Mouse (Mus musculus): ENCODE results near the gene Acvr1b.

DNA sequence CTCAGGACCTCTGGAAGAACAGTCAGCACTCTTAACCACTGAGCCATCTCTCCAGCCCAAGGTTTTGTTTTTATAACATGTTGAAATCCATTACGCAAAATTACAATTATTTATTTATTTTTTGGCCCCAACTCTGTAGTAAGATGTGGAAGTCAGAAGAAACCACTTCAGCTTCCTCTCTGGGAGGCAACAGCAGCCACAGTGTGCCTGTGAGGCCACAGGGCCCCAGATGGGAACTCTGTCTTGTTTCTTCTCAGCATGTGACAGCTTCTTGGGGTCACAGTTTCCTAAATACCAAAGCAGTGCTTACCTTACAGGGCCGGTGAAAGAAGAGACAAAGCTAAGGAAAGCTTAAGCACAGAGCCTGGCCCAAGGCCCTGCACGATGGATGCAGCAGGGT lies 70.1 kb downstream of the Acvr1b start:
- TF ChIP-seq GATA1 (IDR thresholded peaks at IDR 0.05; ENCODE audit: borderline replicate concordance, low read length) = no peak
- TF ChIP-seq FLI1 (IDR thresholded peaks at IDR 0.05; ENCODE audit: low read length) = no peak

Data from megakaryocyte, embryonic 14.5 days (primary cell).